Mouse (Mus musculus) c-Kit-positive CD71-positive TER-119-positive erythroid progenitor cells, embryonic 14.5 days (primary cell): Measurements from ENCODE around the gene Mlec.
"Not testable (repeated sequence)": the region's sequence is repeated elsewhere in the genome, so short reads cannot be mapped to it uniquely, and the experiment has no call there.

ENCODE experiments used
- DNase-seq: peaks from one replicate; pipeline ENCODE4 v3.0.0-alpha.2; 2013; ENCODE audit warnings: low spot score

The Mlec gene

DNA sequence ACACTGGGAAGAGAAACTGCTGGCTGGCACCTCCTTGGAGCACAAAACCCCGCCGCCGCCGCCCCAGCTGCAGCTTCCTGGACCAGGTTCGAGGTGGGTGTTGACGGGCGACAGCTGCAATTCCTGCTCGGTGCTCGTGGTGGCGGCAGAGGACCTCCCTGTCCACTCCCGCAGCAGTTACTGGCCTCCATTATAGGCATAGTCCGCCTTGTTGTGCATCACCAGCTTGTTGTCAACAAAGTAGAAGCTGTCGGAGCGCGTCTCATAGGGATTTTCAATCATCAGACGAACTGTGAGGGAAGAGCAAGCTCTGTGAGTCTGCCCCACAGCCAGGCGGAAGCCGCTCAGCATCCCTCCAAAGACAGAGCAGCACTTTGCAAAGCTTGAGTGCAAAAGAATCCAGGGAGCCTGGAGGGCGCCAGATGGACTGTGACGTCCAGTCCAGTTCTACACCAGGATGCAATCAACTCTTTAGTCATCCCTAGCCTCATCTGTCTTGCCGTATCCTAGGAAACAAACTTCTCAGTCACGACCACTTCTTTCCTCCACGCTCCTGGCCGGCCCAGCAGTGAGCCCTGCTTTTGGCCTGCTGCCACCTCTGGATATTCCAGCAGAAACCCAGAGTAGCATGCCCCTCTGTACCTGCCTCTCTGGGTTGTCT, 32.6 kb downstream of the Mlec start:
- DNase-seq: peak; percentile 60

DNA sequence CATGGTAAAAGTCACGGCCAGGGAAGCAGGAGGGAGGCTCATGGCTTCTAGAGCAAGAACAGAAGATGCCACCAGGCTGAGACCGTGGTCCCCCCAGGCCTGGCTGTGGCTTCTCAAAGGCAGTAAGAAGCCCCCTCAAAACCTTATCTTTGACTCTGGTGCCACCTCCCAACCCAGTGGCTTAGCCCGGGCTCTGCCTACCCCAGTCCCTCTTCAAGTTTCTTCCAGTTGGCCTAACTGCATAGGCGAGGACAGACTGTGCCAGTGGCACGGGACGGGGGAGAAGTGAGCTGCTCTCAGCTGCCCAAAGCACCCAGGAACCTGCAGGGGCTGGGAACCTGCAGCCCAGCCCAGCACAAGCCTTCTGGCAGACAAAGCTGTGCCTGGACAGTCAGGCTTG, 33.3 kb downstream of the Mlec start:
- no peak for DNase-seq

DNA sequence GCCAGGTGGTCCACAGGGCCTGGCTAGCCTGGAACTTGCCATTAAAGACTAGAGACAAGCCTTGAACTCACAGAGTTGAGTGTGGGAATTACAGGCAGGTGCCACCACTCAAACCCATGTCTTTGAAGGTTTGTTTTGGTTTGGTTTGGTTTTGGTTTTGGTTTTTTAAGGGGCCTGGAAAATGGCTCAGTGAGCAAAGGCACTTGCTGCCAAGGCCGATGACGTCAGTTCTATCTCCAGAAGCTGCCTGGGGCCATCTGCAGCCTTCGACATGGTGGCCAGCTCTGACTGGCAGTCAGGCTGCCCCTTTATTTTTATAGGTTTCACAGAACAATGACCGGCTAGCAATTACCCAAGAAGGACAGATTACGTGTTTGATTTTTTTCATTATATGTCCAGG, 37.0 kb downstream of the Mlec start:
- DNase-seq: no peak

DNA sequence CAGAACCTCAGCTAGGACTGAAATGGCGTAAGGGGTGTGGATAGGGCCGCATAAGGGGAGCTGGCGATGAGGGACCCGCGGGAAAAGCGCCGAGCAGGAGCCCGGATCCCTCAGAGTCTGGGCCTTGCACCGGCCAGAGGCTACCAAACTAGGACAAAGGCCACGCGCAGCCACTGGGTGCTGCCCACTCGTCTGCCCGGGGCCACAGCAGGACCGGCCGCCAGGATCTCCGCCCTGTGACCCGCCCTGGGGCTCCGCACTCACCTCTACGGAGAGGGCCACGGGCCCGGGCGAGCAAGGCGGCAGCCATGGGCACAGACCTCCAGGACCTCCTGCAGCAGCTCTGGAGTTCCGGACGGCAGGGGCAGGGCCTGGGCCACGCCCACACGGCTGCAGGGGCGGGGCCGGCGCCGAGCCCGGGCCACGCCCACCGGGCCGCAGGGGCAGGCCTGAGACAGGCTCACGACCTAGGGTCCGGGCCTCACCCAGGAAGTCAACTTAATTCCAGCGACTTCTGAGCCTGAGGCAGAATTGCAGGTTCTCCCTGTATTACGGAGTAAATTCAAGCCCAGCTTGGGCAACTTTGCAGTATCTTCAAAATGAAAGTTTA, 38.9 kb downstream of the Mlec start, which contains the start of gene Acads:
Acads (minus strand) TSS at position 386 of the 610 bp plus-strand sequence.
- peak; percentile 65 for DNase-seq

DNA sequence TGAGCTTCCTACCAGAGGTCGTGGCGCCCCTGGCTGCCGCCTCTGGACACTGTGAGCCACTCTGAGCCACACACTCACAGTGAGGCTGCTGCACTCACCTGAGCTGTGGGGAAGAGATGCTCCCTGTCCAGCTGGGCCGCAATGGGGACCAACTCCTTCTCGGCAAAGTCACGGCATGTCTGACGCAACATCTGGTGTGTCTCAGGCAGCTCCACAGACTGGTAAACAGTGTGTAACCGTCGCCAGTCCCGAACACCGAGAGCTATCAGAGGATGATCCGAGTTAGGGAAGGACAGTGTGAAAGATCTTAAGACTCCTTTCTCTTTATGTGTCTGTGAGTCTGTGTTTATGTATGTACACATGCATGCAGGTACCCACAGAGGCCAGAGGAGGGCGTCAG, 40.5 kb downstream of the Mlec start:
- no peak for DNase-seq

DNA sequence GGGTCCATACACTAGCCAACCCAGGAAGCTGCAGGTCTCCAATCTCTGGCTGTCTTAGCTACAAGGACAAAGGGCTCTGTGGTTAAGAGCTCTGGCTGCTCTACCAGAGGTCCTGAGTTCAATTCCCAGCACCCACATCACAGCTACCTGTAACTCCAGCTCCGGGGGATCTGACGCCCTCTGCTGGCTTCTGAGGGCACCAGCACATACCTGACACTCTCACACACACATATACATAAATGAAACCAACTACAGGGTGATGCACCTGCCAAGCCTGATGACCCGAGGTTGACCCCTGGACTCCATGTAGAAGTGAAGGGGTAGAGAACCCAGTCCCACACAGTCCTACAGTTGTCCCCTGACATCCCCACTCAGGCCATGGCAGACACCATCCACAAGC, 41.6 kb downstream of the Mlec start:
- DNase-seq: no peak

DNA sequence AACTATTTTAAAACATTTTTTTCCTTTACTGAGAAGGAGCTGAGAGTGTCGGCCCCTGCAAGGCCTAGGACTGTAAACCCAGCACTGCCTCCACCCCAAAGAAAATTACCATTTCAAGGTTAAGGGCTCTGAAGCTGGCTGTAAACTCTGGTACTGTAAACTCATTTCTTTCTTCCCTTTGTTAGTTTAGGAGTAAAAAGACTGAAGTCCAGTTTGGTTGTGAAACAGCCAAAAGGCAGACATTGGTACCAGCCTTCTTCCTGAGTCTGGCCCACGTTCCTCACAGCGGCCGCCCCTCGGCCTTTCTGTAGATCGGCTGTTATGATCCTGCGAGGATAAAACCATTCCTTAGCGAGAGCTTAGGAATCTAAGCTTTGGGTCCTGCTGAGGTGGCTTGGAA, 43.5 kb downstream of the Mlec start:
- no peak for DNase-seq

DNA sequence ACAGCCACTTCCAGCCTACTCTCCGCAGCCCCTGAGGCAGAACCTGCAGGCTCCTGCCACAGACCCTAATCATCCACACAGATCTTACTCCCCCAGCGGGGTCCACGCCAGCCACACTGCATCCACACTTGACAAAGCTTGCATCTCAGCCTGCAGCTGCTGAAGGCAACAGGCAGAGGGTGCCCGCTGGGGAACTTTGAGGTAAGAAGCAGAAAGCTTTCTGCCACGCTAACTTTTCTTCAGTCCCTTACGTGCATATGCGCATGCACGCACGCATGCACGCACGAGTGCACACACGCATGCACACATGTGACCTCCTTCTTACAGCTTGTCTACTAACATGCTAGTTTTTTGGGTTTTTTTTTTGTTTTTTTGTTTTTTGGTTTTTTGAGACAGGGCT, 44.7 kb downstream of the Mlec start:
- DNase-seq: no peak

DNA sequence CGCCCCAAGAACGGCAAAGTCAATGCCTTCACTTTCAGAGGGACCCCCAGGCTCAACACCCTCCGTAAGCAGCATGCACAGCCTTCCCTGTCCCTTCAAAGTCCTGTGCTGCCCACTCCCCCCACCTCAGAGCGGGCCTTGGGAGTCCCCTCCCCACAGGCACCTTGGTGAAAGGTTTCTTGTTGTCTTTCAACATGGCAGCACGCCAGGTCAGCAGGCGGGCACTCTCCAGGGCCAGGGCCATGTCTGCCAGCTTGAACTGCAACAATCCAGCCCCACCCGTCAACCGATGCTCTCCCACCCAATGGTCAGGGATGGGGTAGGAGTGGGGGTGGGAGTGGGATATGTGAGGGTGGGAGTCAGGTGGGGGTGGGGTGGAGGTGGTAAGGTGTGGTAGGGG, 46.8 kb downstream of the Mlec start:
- DNase-seq: no peak

DNA sequence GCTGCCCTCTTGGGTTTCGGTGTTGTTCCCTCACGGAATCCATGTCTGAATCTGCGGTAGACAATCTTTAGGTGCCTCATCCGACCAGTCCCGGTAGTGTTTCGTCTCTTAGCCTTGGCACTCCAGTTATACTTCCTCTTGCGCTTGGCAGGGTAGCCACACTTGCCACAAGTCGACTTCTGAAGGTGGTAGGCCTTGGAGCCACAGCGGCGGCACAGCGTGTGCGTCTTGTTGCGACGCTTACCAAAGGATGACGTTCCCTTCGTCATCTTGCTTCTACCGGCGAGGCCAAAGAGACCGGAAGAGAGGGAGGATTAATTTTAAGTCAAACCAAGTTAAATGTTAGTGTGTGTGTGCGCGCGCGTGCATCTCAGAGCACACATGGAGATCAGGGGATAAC, 54.7 kb downstream of the Mlec start:
- DNase-seq: not testable (repeated sequence)

DNA sequence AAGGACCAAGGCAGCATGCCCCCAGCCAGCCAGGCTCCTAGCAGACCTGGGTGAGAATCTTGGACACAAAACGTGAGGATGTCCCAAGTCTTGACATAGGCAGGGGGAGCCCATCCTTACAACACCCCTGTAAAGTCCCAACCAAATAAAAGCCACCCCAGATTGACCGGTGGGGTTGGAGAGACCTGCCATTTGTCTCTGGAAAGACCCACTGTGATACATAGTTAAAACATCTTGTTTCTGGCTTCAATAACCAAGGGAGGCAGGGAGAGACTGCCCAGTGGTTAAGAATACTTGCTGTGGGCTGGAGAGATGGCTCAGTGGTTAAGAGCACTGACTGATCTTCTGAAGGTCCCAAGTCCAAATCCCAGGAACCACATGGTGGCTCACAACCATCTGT, 55.7 kb downstream of the Mlec start:
- DNase-seq: no peak

DNA sequence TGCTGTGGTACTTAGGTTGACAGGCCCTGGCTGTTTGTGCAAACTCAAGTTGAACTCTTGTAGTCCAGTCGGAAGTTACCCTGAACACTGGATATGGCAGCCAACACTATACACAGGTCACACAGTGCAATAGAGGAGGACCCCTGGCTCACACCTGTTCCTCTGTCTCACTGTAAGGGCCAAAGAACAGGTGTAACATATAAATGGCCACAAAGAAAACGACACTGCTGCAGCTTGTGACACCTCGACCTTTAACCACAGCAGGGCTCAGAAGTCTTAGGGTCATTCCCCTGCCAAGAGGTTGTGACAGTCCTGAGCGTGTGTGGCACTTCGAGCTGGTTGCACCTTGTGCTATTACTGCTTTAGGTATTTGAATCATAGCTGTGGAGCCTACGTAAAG, 57.5 kb downstream of the Mlec start:
- no peak for DNase-seq

DNA sequence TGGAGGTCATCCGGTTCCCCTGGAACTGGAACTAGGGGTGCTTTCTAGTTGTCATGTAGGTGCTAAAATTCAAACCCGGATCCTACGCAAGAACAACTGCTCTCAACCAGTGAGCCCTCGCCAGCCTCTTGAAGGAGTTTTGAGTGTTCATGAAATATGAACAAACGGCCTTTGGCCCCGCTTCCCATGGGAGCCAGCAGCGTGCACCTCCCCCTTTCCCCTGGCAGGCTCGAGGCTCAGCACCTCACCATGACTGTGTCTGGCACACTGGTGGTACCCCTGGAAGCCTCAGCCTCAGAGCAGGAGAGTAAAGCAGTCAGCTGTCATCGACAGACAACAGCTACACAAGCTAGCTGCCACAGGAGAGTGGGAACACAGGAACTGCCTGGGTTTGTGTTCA, 58.0 kb downstream of the Mlec start:
- DNase-seq: no peak

DNA sequence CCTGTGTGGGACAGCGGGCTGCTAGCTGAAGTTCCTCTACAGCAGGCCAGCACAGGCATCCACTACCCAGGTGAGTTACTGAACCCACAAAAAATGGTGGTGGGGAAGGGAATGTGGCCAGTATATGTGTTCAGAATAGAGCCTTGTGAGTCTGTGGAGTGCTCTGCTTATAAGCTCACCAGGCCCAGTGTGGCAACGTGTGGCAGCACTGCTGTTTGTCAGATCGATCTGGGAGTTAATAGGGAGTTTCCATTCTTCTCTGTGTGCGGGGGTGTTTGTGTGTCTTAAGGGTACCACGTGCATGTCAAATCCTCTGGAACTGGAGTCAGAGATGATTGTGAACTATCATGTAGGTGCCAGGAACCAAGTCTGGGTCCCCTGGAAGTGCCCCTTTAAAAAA, 58.4 kb downstream of the Mlec start:
- no peak for DNase-seq

DNA sequence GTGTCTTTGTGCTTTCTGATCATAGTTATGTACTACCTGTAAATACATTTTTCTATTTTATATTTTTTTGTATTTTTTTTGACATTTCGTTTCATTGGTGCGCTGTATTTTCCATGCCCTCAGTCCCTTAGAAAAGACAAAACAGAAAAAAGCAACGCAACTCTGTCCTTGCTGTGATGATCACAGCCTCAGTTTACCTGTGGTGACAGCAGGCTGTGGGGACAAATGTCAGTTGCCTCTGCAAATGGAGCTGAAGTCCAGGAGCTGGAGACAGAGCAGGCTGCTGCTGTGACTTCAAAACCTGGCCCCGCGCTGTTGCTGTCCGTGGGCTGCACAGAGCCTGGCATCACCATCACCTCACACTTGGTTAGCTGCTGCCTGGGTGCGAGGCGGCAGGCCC, 59.8 kb downstream of the Mlec start, which contains the start of gene Gm10401:
Gm10401 (minus strand) TSS at position 101 of the 400 bp plus-strand sequence.
- no peak for DNase-seq
